In the genomic region with DNA sequence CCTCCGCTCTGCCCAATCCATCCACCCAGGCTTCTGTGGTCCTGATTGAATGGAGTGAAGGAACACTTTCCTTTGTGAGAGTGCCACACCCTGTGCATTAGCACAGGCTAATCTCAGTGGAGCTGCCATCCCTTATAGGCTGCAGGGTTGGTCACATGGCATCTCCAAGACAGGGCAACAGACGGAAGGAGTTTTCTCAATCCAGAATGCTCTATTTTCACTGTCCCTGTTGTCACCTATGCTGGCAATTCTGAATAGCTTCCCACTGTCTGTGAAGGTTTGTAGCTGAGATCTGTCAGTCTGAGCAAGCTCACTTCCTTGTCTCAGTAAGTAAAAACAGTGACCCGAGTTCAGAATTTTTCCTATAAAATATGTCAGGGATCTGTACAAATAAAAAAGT, we compare ENCODE assay signal across 22 mouse cellular contexts. TPM values are rescaled to one million over a fixed set of nuclear protein-coding genes. Genes with fewer than 3 reads are reported as not detected.
DNase-seq lines count a peak whose midpoint lies in the region; TF ChIP-seq lines count a peak whose summit lies in the region.
"Had no signal": no experiment of that assay in that cellular context is flagged by ENCODE, and none has a peak within 500 bp of the region (broad histone marks: within the 10 kb centered on the region; RNA-seq: fewer than 3 reads in every experiment).

No protein-coding gene starts in this region.

- peak overlapping the region; percentile 80 for H3K27ac ChIP-seq in layer of hippocampus, adult 2 months
- H3K27ac ChIP-seq: forebrain, embryonic 10.5 days; heart, adult 2 months; heart, embryonic 15.5 days; hindbrain, embryonic 10.5 days; hindbrain, embryonic 13.5 days; intestine, embryonic 15.5 days had no signal

- peak; percentile 20 to 22 for DNase-seq in cerebellum, adult 18-20 months
- DNase-seq in cerebellum, adult 9-11 months: no peak
- no peak for DNase-seq in layer of hippocampus, adult 2 months (ENCODE audit: low spot score in 2 of 2)
- DNase-seq in layer of hippocampus, postnatal 25 days (ENCODE audit: extremely low spot score in 1 of 2, low spot score in 1 of 2): no peak
- peak; percentile 43 for DNase-seq in ZHBTc4 (ENCODE audit: low read depth, low spot score)
- no peak for DNase-seq in thymus, postnatal 4 days
- DNase-seq: adrenal gland, postnatal 10 days; adrenal gland, postnatal 36 days; cerebellum, adult 11 months; cerebellum, postnatal 14 days; forebrain, postnatal 0 days; gastrocnemius, postnatal 10 days; gastrocnemius, postnatal 36 days; heart, adult 2 months; heart, postnatal 10 days; heart, postnatal 36 days; kidney, adult 11 months had no signal

- no peak overlapping the region for H3K4me3 ChIP-seq in layer of hippocampus, adult 2 months
- H3K4me3 ChIP-seq: forebrain, embryonic 10.5 days; heart, adult 2 months; heart, embryonic 15.5 days; hindbrain, embryonic 10.5 days; hindbrain, embryonic 13.5 days; intestine, embryonic 15.5 days had no signal

- no peak for TF ChIP-seq CTCF in layer of hippocampus, adult 2 months (conservative IDR thresholded peaks at IDR 0.05)

RNA-seq across cellular contexts. Expression of gene Rps6ka2, which starts 19.5 kb away (rescaled TPM):
- total RNA-seq in layer of hippocampus, adult 2 months (2021): 10 to 100 TPM; 34.4 to 34.6 TPM
- 10 to 100 TPM; 34.3 TPM for total RNA-seq in layer of hippocampus, postnatal 25 days (2021)

Comparison
In these comparisons a context has a peak if more than half of its experiments do, and no peak if none do; other contexts are left out.
1. DNase-seq: peak in cerebellum, adult 18-20 months (2 of 2) and ZHBTc4 (single experiment); none in cerebellum, adult 9-11 months (single experiment), layer of hippocampus, adult 2 months (0 of 2), layer of hippocampus, postnatal 25 days (0 of 2) and thymus, postnatal 4 days (single experiment).